Mouse (Mus musculus) lung, adult 18-20 months (tissue): ENCODE data around the gene Fgfr2.

Experiments used
- DNase-seq, 2 experiments: peaks; one replicate each; pipeline ENCODE4 v3.0.0; 2022; ENCODE audit warnings: mixed read lengths in 2 of 2

Gene Fgfr2

GRCm38 (mm10) chr7:132597251-132598041 is 525.7 kb downstream of the Fgfr2 start:
- no peak for DNase-seq

GRCm38 (mm10) chr7:132596557-132597250 is 526.4 kb downstream of the Fgfr2 start:
- no peak for DNase-seq

- no peak for DNase-seq
These were observed 527.4 kb downstream of the Fgfr2 start for GRCm38 (mm10) chr7:132595787-132596186.

- DNase-seq: no peak
These were observed 528.8 kb downstream of the Fgfr2 start for GRCm38 (mm10) chr7:132594325-132594724.

GRCm38 (mm10) chr7:132593762-132594161 is 529.4 kb downstream of the Fgfr2 start:
- no peak for DNase-seq

GRCm38 (mm10) chr7:132589610-132590009 is 533.5 kb downstream of the Fgfr2 start:
- DNase-seq: no peak

GRCm38 (mm10) chr7:132587167-132587566 is 536.0 kb downstream of the Fgfr2 start:
- DNase-seq: no peak

GRCm38 (mm10) chr7:132585695-132586491 is 537.3 kb downstream of the Fgfr2 start:
- DNase-seq: no peak

GRCm38 (mm10) chr7:132581441-132581840 is 541.7 kb downstream of the Fgfr2 start:
- DNase-seq: no peak

GRCm38 (mm10) chr7:132580511-132580910 is 542.6 kb downstream of the Fgfr2 start:
- DNase-seq: no peak

- no peak for DNase-seq
These were observed 546.3 kb downstream of the Fgfr2 start for GRCm38 (mm10) chr7:132576891-132577290.

GRCm38 (mm10) chr7:132576116-132576650 is 547.0 kb downstream of the Fgfr2 start, which contains the start of gene Oat:
Gene Oat, minus strand, starts transcription at chr7:132576398.
- DNase-seq: peak; percentile 96 to 97

- DNase-seq: peak; percentile 84 to 87
These were observed 547.5 kb downstream of the Fgfr2 start for GRCm38 (mm10) chr7:132575623-132576022.

GRCm38 (mm10) chr7:132574646-132575045 is 548.5 kb downstream of the Fgfr2 start:
- DNase-seq: peak; percentile 60 to 76

GRCm38 (mm10) chr7:132573205-132573604 is 549.9 kb downstream of the Fgfr2 start:
- DNase-seq: no peak

- DNase-seq: no peak
These were observed 550.4 kb downstream of the Fgfr2 start for GRCm38 (mm10) chr7:132572738-132573137.

- DNase-seq: peak; percentile 26 to 49
These were observed 551.7 kb downstream of the Fgfr2 start for GRCm38 (mm10) chr7:132571481-132571880.

- no peak for DNase-seq
These were observed 553.1 kb downstream of the Fgfr2 start for GRCm38 (mm10) chr7:132570071-132570470.

- peak; percentile 46 to 52 for DNase-seq
These were observed 554.3 kb downstream of the Fgfr2 start for GRCm38 (mm10) chr7:132568817-132569216.

GRCm38 (mm10) chr7:132565831-132566230 is 557.3 kb downstream of the Fgfr2 start:
- no peak for DNase-seq

- DNase-seq: no peak
These were observed 563.9 kb downstream of the Fgfr2 start for GRCm38 (mm10) chr7:132559138-132559766.

- DNase-seq: no peak
These were observed 564.9 kb downstream of the Fgfr2 start for GRCm38 (mm10) chr7:132558141-132558736.
